Mouse (Mus musculus): ENCODE data around the gene Gm5447.

Gene Gm5447

DNA sequence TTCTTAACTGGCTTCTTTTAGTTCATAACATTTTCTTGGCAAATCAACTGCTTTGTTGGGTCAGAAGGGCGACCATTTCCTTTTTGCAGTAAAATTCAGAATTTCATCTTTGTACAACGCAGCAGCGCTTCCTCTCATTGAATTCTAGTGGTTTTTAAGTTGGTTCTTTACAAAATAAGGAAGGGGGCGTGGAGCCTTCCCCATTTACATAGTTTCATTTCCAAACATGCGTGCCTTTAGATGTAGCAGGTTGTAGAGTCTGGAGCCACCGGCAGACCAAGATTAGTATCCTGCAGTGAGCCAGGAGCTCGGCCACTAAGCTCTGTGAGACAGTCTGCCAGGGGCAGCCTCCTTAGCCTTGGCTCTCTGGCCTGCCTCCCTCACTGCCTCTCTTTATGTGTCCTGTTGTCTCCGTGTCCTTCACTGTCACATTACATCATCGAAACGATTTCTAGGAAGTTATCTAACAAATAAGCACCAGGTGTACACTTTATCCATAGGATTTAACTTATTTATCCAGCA lies 13.0 kb downstream of the Gm5447 start:
- no peak for DNase-seq (ENCODE audit: low spot score)

DNA sequence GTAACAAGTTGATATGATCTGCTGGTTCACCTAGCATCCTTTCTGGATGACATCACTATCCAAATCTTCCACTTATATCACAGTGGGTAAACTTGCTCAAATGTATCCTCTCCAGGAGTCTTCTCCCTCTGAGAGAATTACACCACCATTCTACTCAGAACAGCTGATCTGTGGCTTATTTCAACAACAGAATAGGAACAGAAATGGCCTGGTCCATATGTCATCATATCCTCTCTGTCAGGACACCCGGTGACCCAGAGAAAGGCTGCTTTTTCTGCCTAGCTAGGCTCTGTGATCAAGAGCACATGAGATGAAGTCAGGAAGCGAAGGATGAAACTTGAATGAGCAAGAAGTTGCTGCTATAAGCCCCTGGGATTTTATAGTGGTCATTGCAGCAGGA lies 13.7 kb downstream of the Gm5447 start:
- no peak for DNase-seq (ENCODE audit: low spot score)

DNA sequence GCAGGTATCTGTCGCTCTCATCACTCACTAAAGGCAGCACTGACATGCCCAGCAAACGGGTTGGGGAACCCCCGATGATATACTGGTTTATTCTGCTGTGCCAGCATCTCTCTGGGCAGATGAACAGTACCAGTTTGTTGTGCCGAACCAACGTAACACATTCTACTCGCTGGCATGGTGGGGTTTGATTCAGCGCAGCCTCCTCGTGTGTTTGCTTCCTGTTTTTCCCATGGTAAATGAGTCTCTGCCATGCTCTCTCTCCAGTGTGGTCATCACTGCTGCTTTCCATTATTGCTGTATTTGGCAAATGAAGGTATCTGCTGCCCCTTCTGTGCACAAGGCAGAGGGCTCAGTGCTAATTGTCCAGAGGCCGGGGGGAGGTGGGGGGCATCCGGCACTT lies 15.7 kb downstream of the Gm5447 start:
- DNase-seq (ENCODE audit: low spot score): no peak

DNA sequence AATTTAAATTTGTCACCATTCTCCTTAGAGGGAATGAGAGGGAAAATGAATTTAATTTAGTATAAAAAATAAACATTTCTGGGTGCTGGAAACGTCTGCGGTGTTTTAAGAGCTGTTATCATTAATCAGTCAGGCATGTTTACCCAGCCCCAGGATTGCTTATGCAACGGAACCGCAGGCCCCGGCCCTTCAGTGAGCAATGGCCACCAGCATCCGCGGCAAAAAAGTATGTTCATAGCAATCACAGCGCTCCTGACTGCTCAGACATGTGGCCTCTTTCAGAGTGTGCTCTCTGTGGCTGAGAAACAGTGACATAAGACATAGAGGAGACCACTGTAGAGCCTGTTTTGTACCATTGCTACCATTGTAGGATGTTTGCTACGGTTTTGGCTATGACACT lies 16.2 kb downstream of the Gm5447 start:
- DNase-seq (ENCODE audit: low spot score): no peak

DNA sequence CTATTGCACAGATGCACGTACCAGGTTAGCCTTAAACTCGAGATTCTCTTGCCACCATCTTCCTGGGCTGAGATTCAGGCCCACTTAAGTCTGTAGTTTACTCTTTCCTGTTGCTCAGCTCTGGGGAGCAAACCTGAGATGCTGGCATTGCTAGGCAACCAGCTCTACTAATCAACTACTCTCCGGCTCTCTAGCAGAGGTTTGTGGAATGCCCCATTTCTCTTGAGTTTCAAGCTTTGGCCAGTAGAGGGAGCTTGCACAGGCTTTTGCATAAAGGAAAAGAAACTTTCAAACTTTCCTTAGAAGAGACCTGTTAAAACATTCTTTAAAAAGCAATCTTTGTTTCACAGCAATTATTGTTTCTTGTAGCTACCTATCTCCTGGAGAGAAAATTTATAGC lies 19.8 kb downstream of the Gm5447 start:
- no peak for DNase-seq (ENCODE audit: low spot score)

DNA sequence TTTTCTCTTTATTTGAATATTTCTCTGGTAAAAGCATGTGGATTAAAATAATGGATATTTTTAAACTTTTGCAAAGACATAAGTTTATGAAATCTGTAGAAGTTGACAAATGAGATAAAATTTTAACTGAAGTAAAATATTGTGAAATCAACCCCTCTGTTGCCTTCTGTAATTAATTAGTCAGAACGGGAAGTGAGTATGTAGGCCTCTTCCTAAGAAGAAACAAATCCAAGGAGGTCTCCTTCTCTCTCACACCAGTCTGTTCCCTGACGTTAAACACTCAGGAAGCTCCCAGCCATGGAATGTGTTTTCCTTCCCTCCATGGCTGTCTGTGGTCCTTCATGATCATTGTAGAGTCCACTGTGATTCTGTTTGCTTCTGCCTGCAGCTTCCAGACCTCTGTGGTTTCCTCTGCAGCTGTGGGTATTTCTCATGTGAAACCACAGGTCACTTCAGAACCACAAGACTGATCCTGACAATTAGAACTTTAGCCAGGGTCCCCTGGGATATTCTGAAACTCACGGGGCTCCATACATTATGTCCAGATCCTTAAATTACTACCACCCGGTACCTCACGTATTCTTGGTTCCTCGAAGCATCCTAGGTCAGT lies 20.4 kb downstream of the Gm5447 start:
- no peak for DNase-seq (ENCODE audit: low spot score)

DNA sequence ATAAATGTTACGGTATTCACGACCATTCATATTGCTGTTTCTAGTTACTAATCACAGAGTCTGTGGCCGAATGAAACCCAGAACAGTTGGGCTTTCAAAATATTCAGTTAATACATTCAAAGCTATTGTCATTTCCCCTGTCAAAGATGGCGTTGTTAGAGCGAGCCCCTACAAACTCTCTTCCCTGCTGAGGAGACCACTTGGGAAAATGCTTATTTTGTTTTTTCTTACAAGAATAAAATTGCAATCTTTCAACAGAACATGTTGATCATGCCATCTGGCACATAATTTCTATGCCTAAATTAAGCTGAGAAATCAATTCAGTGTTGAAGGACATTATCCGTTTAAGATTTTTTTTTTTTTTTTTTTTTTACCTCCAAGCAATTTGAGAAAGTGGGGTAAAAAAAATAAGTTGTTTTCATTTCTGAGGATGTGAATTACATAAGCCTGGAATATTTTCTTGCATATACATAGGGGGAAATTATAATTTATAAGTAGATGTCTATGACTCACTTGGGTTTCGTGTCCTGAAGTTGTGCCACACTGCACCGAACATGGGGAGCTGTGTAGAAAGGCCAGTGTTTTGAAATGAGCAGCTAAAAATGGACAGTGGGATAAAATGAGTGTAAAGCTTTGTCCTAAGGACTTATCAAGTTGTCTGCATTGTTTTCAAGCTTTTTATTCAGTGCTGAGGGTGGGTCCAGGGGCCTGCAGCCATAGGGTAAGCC lies 23.7 kb downstream of the Gm5447 start:
- no peak for DNase-seq (ENCODE audit: low spot score)

DNA sequence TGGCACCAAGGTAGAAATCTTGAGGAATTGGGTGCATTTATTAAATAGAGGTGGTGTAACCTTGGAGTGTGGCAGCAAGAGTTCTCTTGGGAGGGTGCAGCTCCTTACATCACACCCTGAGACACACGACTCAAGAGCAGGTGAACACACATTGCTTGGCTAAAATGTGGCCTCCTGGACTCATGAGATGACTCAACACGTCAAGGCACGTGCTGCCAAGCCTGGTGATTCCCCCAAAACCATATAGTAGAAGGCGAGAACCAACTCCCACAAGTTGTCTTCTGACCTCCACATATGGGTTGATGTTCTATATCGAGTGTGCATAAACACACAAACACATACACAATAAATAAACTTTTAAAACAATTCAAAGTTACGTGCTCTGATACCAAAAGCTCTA lies 25.8 kb downstream of the Gm5447 start:
- no peak for DNase-seq (ENCODE audit: low spot score)

DNA sequence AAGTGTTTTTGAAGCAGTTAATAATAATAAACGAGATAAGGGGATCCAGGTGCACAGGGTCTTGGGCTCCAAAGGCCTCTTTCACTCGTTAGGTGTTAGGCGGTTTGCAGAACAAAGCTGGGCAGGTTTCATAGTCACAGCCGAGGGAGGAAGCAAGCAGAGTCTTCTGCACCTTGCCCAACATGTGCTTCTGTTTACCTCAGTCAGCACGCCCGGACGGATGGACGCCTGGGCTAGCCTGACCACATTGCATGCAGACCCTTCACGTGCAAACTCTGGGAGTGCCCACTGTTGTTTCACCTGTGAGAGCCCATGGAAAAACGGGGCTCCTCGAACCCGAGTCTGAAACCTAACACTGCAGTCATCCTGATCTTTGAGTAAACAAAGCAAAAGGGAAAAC lies 30.5 kb downstream of the Gm5447 start:
- DNase-seq (ENCODE audit: low spot score): no peak

DNA sequence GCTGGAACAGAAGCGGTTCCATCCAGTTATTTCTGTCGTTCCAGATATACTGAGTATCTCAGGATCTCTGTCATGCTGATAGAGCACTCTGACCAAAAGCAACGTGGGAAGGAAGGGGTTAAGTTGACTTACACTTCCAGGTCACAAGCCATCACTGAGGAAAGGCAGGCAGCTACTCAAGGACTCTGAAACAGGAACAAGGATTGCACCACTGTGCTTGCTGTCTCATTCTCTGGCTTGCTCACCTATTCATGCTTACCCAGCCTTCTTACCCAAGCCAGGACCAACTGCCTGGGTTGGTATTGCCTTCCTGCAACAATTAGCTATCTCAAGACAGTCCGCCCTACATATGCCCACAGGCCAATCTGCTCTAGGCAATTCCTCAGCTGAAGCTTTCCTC lies 31.0 kb downstream of the Gm5447 start:
- no peak for DNase-seq (ENCODE audit: low spot score)

DNA sequence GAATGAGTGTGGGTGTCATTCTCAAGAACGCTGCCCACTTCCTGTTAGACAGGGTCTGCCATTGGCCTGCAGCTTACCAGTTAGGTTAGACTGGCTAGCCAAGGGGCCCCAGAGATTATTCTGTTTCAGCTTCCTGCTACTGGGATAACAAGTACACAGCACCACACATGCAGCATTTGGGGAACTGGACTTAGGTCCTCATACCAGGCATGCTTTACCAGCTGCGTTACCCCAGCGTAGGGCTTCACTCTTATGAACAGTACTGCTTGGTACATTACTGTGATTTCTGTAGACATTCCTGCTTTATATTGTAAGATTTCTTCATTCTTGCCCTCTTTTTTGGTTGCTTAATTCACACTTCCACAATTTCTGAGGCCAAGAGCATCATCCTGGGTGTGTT lies 43.5 kb downstream of the Gm5447 start:
- DNase-seq (ENCODE audit: low spot score): no peak

DNA sequence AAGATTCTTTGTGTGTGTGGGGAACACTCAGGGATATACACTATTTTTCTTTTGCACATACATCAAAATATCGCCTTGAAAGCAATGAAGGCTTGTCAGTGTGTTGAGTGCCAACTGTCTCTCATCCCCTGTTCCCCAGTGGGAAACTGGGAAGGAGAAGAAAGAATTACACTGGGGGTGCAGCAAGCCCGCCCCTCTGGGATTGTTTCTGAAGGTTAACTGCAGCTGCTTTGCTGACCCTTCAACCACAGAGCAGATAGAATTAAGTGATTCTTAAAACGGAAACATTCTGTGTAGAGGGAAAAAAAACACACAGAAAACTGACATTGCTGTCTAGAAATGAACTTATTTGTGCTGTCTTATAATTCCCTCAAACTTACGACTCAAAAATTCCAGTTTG lies 47.5 kb downstream of the Gm5447 start:
- DNase-seq (ENCODE audit: low spot score): no peak

DNA sequence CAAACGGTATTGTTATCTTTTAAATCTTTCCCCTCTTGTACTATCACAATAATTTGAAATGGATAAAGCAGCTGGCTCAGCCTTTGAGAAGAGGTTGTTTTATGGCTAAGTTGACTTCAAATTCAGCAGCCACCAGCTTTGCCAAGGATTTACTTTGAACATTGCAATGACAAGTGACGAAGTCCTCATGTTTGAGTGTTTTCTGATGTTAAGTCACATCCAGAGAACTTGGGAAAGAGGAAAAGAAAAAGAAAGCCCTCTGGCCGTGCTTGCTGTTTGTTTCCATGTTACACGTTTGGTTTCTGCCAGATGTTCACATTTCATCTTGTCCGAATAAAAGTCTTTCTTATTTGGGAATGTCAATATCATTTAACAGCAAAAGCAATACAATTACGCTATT lies 47.9 kb downstream of the Gm5447 start:
- no peak for DNase-seq (ENCODE audit: low spot score)

DNA sequence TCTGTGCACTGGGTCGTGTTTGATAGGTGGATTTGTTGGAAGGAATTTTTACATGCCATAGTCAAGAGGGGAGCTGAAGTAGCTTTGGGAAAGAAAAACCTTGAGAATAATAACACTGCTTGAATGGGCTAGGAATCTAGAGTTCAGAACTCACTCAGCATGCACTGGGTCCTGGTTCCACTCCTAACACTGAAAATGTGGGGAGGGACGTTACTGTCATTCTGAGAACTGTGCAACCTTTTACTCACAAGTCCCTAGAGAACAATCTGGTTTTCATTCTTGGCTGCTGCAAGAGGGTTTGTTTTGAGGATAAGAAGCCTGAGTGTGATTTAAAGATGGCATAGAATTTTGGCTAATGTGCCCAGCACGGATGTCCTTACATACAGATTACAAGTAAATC lies 49.7 kb downstream of the Gm5447 start:
- no peak for DNase-seq (ENCODE audit: low spot score)
